Mouse (Mus musculus) liver, postnatal 0 days (tissue): Measurements from ENCODE around the gene Tagln.

Source experiments
- CTCF ChIP-seq: sonication (generic); IDR thresholded peaks from 2 replicates; pipeline ENCODE4 v1.5.1; 2016; ENCODE audit warnings: antibody characterized with exemption, low read depth
- EP300 ChIP-seq: IDR thresholded peaks from 2 replicates; pipeline ENCODE4 v1.6.1; 2016; ENCODE audit warnings: antibody characterized with exemption, low read depth, mild to moderate bottlenecking

GRCm38 (mm10) chr9:45963577-45963976, 27.7 kb upstream of the Tagln start:
- TF ChIP-seq EP300 (no peak), CTCF (no peak)
